Mouse (Mus musculus): ENCODE data around the gene Gm20388. TPM values are rescaled to one million over a fixed set of nuclear protein-coding genes. Genes with fewer than 3 reads are reported as not detected.

Gm20388 gene
- polyA plus RNA-seq, 2 experiments: 8.5 TPM; not detected in 1

- Histone ChIP-seq H3K27me3 (ENCODE audit: control insufficient read depth, insufficient read depth, low read length) (no peaks in the 10 kb centered on the region), H3K4me3 (ENCODE audit: insufficient read depth in 1 of 2, low read depth in 2 of 2, low read length in 2 of 2) (no peak overlapping the region), H3K27ac (no peak overlapping the region), H3K4me2 (ENCODE audit: low read depth) (no peak overlapping the region), H3K4me1 (replicated peaks; ENCODE audit: control insufficient read depth in 2 of 2, insufficient read depth in 2 of 2, low read length in 1 of 2) (0 out of 4 replicates have a peak, but pooled peaks cover 0 to 3% of the 10 kb centered on the region in 2 experiments), H3K9ac (replicated peaks) (no peak overlapping the region), H3K36me3 (replicated peaks; ENCODE audit: control insufficient read depth, insufficient read depth, low read depth) (no peaks in the 10 kb centered on the region), H3K9me3 (ENCODE audit: control insufficient read depth, low read length) (no peaks in the 10 kb centered on the region)
- 71% methylated on average over 9 of the region's 9 CpGs for WGBS (ENCODE audit: insufficient replicate concordance)
- TF ChIP-seq CTCF (IDR thresholded peaks at IDR 0.05; ENCODE audit: low read depth): no peak
- no peak for TF ChIP-seq EP300 (IDR thresholded peaks at IDR 0.05; ENCODE audit: low read depth)
- ATAC-seq (ENCODE audit: insufficient read depth) (no peak), DNase-seq (ENCODE audit: low read depth in 3 of 3, low spot score in 3 of 3) (no peak)
These were observed 3961.4 kb downstream of the Gm20388 start for GRCm38 (mm10) chr8:123872048-123872447.

GRCm38 (mm10) chr8:123873364-123873763 lies 3962.7 kb downstream of the Gm20388 start:
- no peak overlapping the region for H3K4me2 ChIP-seq (ENCODE audit: low read depth)
- H3K36me3 ChIP-seq (replicated peaks; ENCODE audit: control insufficient read depth, insufficient read depth, low read depth): no peaks in the 10 kb centered on the region
- 56% methylated on average over 6 of the region's 6 CpGs for WGBS (ENCODE audit: insufficient replicate concordance)
- no peak overlapping the region for H3K4me3 ChIP-seq (ENCODE audit: insufficient read depth in 1 of 2, low read depth in 2 of 2, low read length in 2 of 2)
- TF ChIP-seq CTCF (IDR thresholded peaks at IDR 0.05; ENCODE audit: low read depth) (no peak), EP300 (IDR thresholded peaks at IDR 0.05; ENCODE audit: low read depth) (no peak)
- no peak for DNase-seq (ENCODE audit: low read depth in 3 of 3, low spot score in 3 of 3)
- 0 out of 4 replicates have a peak, but pooled peaks cover 0 to 3% of the 10 kb centered on the region in 2 experiments for H3K4me1 ChIP-seq (replicated peaks; ENCODE audit: control insufficient read depth in 2 of 2, insufficient read depth in 2 of 2, low read length in 1 of 2)
- no peak overlapping the region for H3K9ac ChIP-seq (replicated peaks)
- no peak overlapping the region for H3K27ac ChIP-seq
- ATAC-seq (ENCODE audit: insufficient read depth): no peak
- H3K9me3 ChIP-seq (ENCODE audit: control insufficient read depth, low read length): no peaks in the 10 kb centered on the region
- H3K27me3 ChIP-seq (ENCODE audit: control insufficient read depth, insufficient read depth, low read length): no peaks in the 10 kb centered on the region

- H3K4me2 ChIP-seq (ENCODE audit: low read depth): no peak overlapping the region
- H3K4me3 ChIP-seq (ENCODE audit: insufficient read depth in 1 of 2, low read depth in 2 of 2, low read length in 2 of 2): no peak overlapping the region
- ATAC-seq (ENCODE audit: insufficient read depth) (no peak), DNase-seq (ENCODE audit: low read depth in 3 of 3, low spot score in 3 of 3) (no peak)
- H3K27ac ChIP-seq: no peak overlapping the region
- 72% methylated on average over 11 of the region's 11 CpGs for WGBS (ENCODE audit: insufficient replicate concordance)
- no peaks in the 10 kb centered on the region for H3K27me3 ChIP-seq (ENCODE audit: control insufficient read depth, insufficient read depth, low read length)
- TF ChIP-seq EP300 (IDR thresholded peaks at IDR 0.05; ENCODE audit: low read depth): no peak
- no peaks in the 10 kb centered on the region for H3K36me3 ChIP-seq (replicated peaks; ENCODE audit: control insufficient read depth, insufficient read depth, low read depth)
- no peak overlapping the region for H3K9ac ChIP-seq (replicated peaks)
- H3K9me3 ChIP-seq (ENCODE audit: control insufficient read depth, low read length): no peaks in the 10 kb centered on the region
- 0 out of 4 replicates have a peak, but pooled peaks cover 0 to 3% of the 10 kb centered on the region in 2 experiments for H3K4me1 ChIP-seq (replicated peaks; ENCODE audit: control insufficient read depth in 2 of 2, insufficient read depth in 2 of 2, low read length in 1 of 2)
These were observed 3963.7 kb downstream of the Gm20388 start for GRCm38 (mm10) chr8:123874324-123874723.

DNA sequence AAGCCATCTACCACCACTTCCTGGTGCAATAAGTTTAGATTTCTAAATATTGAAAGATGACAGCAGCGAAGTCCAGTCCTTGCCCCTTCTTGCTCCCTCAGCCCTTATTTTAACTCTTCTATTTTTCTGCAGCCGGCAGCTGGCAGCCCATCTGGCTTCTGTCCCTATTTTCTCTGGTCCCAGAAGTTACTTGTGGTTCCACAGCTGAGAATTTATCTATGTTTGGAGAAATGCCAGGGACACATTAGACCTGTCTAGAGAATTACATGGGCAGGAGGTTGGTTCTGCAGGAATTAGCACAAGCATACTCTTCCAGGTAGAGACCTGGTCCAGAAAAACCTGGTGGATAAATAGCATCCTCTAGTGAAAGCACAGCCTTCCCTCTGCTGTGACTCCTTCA lies 3967.2 kb downstream of the Gm20388 start:
- H3K27ac ChIP-seq: no peak overlapping the region
- no peaks in the 10 kb centered on the region for H3K9me3 ChIP-seq (ENCODE audit: control insufficient read depth, low read length)
- WGBS (ENCODE audit: insufficient replicate concordance): 62% methylated on average over 2 of the region's 2 CpGs
- TF ChIP-seq CTCF (IDR thresholded peaks at IDR 0.05; ENCODE audit: low read depth): no peak
- TF ChIP-seq EP300 (IDR thresholded peaks at IDR 0.05; ENCODE audit: low read depth): no peak
- no peak for DNase-seq (ENCODE audit: low read depth in 3 of 3, low spot score in 3 of 3)
- H3K4me2 ChIP-seq (ENCODE audit: low read depth): no peak overlapping the region
- H3K36me3 ChIP-seq (replicated peaks; ENCODE audit: control insufficient read depth, insufficient read depth, low read depth): no peaks in the 10 kb centered on the region
- H3K4me3 ChIP-seq (ENCODE audit: insufficient read depth in 1 of 2, low read depth in 2 of 2, low read length in 2 of 2): no peak overlapping the region
- 0 out of 4 replicates have a peak, but pooled peaks cover 0 to 3% of the 10 kb centered on the region in 2 experiments for H3K4me1 ChIP-seq (replicated peaks; ENCODE audit: control insufficient read depth in 2 of 2, insufficient read depth in 2 of 2, low read length in 1 of 2)
- no peak overlapping the region for H3K9ac ChIP-seq (replicated peaks)
- no peaks in the 10 kb centered on the region for H3K27me3 ChIP-seq (ENCODE audit: control insufficient read depth, insufficient read depth, low read length)
- no peak for ATAC-seq (ENCODE audit: insufficient read depth)

DNA sequence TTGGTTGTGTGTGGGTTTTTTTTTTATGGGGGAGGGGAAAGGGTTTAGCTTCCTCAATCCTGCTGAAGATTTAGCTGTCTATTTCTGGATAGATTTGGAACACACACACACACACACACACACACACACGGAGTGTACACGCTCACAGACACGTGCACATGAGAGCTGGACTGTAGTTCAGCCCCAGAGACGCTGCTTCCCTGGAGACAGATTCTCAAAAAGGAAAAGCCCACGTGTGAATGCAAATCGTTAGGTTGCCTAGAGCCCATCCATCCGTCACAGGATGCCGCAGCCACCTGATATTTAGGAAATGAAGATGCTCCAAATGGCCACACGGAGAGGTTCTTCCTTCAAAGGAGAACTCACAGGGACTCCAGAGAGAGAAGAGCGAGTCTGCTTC lies 3969.6 kb downstream of the Gm20388 start:
- WGBS (ENCODE audit: insufficient replicate concordance): 40% methylated on average over 10 of the region's 10 CpGs
- no peak overlapping the region for H3K4me2 ChIP-seq (ENCODE audit: low read depth)
- peaks cover 3% of the 10 kb centered on the region; the same call in 1 of the 2 replicates for H3K27me3 ChIP-seq (ENCODE audit: control insufficient read depth, insufficient read depth, low read length)
- H3K36me3 ChIP-seq (replicated peaks; ENCODE audit: control insufficient read depth, insufficient read depth, low read depth): no peaks in the 10 kb centered on the region
- no peak for TF ChIP-seq CTCF (IDR thresholded peaks at IDR 0.05; ENCODE audit: low read depth)
- TF ChIP-seq EP300 (IDR thresholded peaks at IDR 0.05; ENCODE audit: low read depth): no peak
- ATAC-seq (ENCODE audit: insufficient read depth) (no peak), DNase-seq (ENCODE audit: low read depth in 3 of 3, low spot score in 3 of 3) (no peak)
- 0 out of 4 replicates have a peak, but pooled peaks cover 0 to 3% of the 10 kb centered on the region in 2 experiments for H3K4me1 ChIP-seq (replicated peaks; ENCODE audit: control insufficient read depth in 2 of 2, insufficient read depth in 2 of 2, low read length in 1 of 2)
- no peaks in the 10 kb centered on the region for H3K9me3 ChIP-seq (ENCODE audit: control insufficient read depth, low read length)
- H3K4me3 ChIP-seq (ENCODE audit: insufficient read depth in 1 of 2, low read depth in 2 of 2, low read length in 2 of 2): no peak overlapping the region
- no peak overlapping the region for H3K27ac ChIP-seq
- H3K9ac ChIP-seq (replicated peaks): no peak overlapping the region

All from liver, embryonic 14.5 days (tissue).